Mouse (Mus musculus) erythroblast, embryonic 14.5 days (primary cell): ENCODE data around the gene Casp7.

ENCODE experiments used
- GATA1 ChIP-seq: IDR thresholded peaks from 2 replicates; pipeline ENCODE4 v1.6.1; 2012; ENCODE audit warnings: low read length, inconsistent platforms, mixed read lengths
- TAL1 ChIP-seq: IDR thresholded peaks from 3 replicates; pipeline ENCODE4 v1.6.1; 2012; ENCODE audit warnings: low read length, inconsistent platforms, mixed read lengths

- TF ChIP-seq TAL1 = no peak
- TF ChIP-seq GATA1 = no peak
Measured at GRCm38 (mm10) chr19:56400200-56400599, 3.3 kb downstream of the Casp7 start.
